Mouse (Mus musculus) lung, postnatal 0 days (tissue): Measurements from ENCODE around the gene Map3k1.

ENCODE experiments used
- CTCF ChIP-seq: IDR thresholded peaks from 2 replicates; pipeline ENCODE4 v1.5.1; 2016; ENCODE audit warnings: antibody characterized with exemption, mild to moderate bottlenecking
- EP300 ChIP-seq: IDR thresholded peaks from 2 replicates; pipeline ENCODE4 v1.6.1; 2016; ENCODE audit warnings: antibody characterized with exemption, mild to moderate bottlenecking, control low read depth

DNA sequence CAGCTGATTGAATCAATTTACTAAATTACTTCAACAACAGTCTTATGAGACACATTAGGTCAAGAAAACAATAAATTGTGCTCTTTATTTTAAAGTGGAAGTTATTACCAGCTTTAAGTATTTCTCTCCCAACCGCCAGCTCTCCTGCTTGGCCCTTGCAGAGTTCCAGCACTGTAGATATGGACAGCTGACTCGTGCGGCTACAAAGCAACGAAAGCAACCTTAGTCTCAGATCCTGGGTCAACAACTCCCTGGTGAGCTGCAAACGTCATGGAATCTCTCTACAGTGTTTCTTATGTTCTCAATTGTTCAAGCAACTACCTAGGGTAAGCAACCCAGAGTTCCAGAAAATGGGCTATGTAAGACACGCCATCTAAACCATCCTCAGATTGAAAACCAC lies 51.8 kb downstream of the Map3k1 start:
- TF ChIP-seq EP300 (no peak), CTCF (no peak)
